14 mouse cellular contexts compared by ENCODE assay signal in genomic region chr1:119557641-119558395, GRCm38 (mm10). TPM values are rescaled to one million over a fixed set of nuclear protein-coding genes. Genes with fewer than 3 reads are reported as not detected.
DNase-seq lines count a peak whose midpoint lies in the region; ATAC-seq and TF ChIP-seq lines count a peak whose summit lies in the region.
"Had no signal": no experiment of that assay in that cellular context is flagged by ENCODE, and none has a peak within 500 bp of the region (broad histone marks: within the 10 kb centered on the region; RNA-seq: fewer than 3 reads in every experiment).

No protein-coding gene starts in this region.

- DNase-seq in heart, adult 8-10 months (ENCODE audit: low spot score), result peak; percentile 16
- DNase-seq in heart, postnatal 4 days, result no peak
- DNase-seq in liver, adult 2 months (ENCODE audit: extremely low read depth, low read depth, low spot score), result peak; percentile 94
- no peak for DNase-seq in liver, embryonic 11.5 days (ENCODE audit: low spot score)
- peak; percentile 27 for DNase-seq in NIH3T3 (ENCODE audit: low read depth)
- DNase-seq in midbrain, postnatal 0 days (ENCODE audit: low spot score), result no peak
- DNase-seq: cerebellum, adult 11-12 months; gastrocnemius, postnatal 36 days; kidney, adult 18-20 months; lung, embryonic 14.5 days had no signal

- H3K9ac ChIP-seq in liver, adult 2 months (ENCODE audit: low read depth, low read length), result no peak overlapping the region
- H3K9ac ChIP-seq in liver, embryonic 11.5 days (ENCODE audit: low read depth, low read length), result no peak overlapping the region
- H3K9ac ChIP-seq in midbrain, postnatal 0 days (replicated peaks; ENCODE audit: low read length, poor library complexity, severe bottlenecking), result no peak overlapping the region
- H3K9ac ChIP-seq: embryonic facial prominence, embryonic 12.5 days; forebrain, embryonic 12.5 days; lung, embryonic 14.5 days; midbrain, embryonic 12.5 days had no signal

- no peaks in the 10 kb centered on the region for H3K79me2 ChIP-seq in liver, adult 2 months (ENCODE audit: control insufficient read depth, insufficient read depth, low read length)

- TF ChIP-seq POLR2A in liver, adult 2 months (IDR thresholded peaks at IDR 0.05; ENCODE audit: extremely low read depth, insufficient read depth, low read length), result no peak
- TF ChIP-seq POLR2A in cortical plate, adult 2 months (IDR thresholded peaks at IDR 0.05; ENCODE audit: extremely low read depth, insufficient read depth, low read length), result no peak

- no peak overlapping the region for H3K4me3 ChIP-seq in liver, adult 2 months (ENCODE audit: insufficient read depth, low read depth, low read length)
- no peak overlapping the region for H3K4me3 ChIP-seq in liver, embryonic 11.5 days (ENCODE audit: low read depth, low read length)
- H3K4me3 ChIP-seq in cortical plate, adult 2 months (ENCODE audit: insufficient read depth, low read length), result no peak overlapping the region
- H3K4me3 ChIP-seq in midbrain, postnatal 0 days (ENCODE audit: low read depth, low read length), result no peak overlapping the region
- H3K4me3 ChIP-seq: embryonic facial prominence, embryonic 12.5 days; forebrain, embryonic 12.5 days; midbrain, embryonic 12.5 days had no signal

- 27% methylated on average over 4 of the region's 4 CpGs for WGBS in liver, adult 2 months
- WGBS in liver, embryonic 11.5 days, result 85% methylated on average over 4 of the region's 4 CpGs
- 60% methylated on average over 4 of the region's 4 CpGs for WGBS in midbrain, postnatal 0 days

- no peak overlapping the region for H3K4me2 ChIP-seq in liver, embryonic 11.5 days
- H3K4me2 ChIP-seq in midbrain, postnatal 0 days (ENCODE audit: low read depth, low read length, poor library complexity, severe bottlenecking), result no peak overlapping the region
- H3K4me2 ChIP-seq: embryonic facial prominence, embryonic 12.5 days; forebrain, embryonic 12.5 days; lung, embryonic 14.5 days; midbrain, embryonic 12.5 days had no signal

- no peaks in the 10 kb centered on the region for H3K27me3 ChIP-seq in liver, adult 2 months (ENCODE audit: control insufficient read depth, insufficient read depth, low read length)
- no peaks in the 10 kb centered on the region for H3K27me3 ChIP-seq in liver, embryonic 11.5 days (replicated peaks; ENCODE audit: control insufficient read depth, insufficient read depth, low read length)
- no peaks in the 10 kb centered on the region for H3K27me3 ChIP-seq in midbrain, postnatal 0 days (ENCODE audit: insufficient read depth, low read length)
- H3K27me3 ChIP-seq: embryonic facial prominence, embryonic 12.5 days; forebrain, embryonic 12.5 days; midbrain, embryonic 12.5 days had no signal

- H3K9me3 ChIP-seq in liver, embryonic 11.5 days (ENCODE audit: control insufficient read depth, low read length), result no peaks in the 10 kb centered on the region
- H3K9me3 ChIP-seq in midbrain, postnatal 0 days (ENCODE audit: low read length), result no peaks in the 10 kb centered on the region
- H3K9me3 ChIP-seq: embryonic facial prominence, embryonic 12.5 days had no signal

- ATAC-seq in liver, embryonic 11.5 days (replicated peaks; ENCODE audit: low FRiP score), result no peak
- ATAC-seq in midbrain, postnatal 0 days (ENCODE audit: low FRiP score), result no peak

- peak overlapping the region; percentile 91 for H3K27ac ChIP-seq in liver, adult 2 months (replicated peaks; ENCODE audit: insufficient read depth, low read depth, low read length)
- no peak overlapping the region for H3K27ac ChIP-seq in liver, embryonic 11.5 days (ENCODE audit: low read depth, low read length)
- peak overlapping the region; percentile 84 for H3K27ac ChIP-seq in cortical plate, adult 2 months (ENCODE audit: insufficient read depth, low read length)
- no peak overlapping the region for H3K27ac ChIP-seq in midbrain, postnatal 0 days (ENCODE audit: low read depth, low read length)
- H3K27ac ChIP-seq: embryonic facial prominence, embryonic 12.5 days; forebrain, embryonic 12.5 days; midbrain, embryonic 12.5 days had no signal

- H3K36me3 ChIP-seq in liver, adult 2 months (ENCODE audit: control insufficient read depth, insufficient read depth, low read length), result no peaks in the 10 kb centered on the region
- 0 out of 2 replicates have a peak, but pooled peaks cover 2% of the 10 kb centered on the region for H3K36me3 ChIP-seq in liver, embryonic 11.5 days (ENCODE audit: control insufficient read depth, insufficient read depth, low read length)
- H3K36me3 ChIP-seq in midbrain, postnatal 0 days (ENCODE audit: insufficient read depth, low read length), result peaks cover 4% of the 10 kb centered on the region; the same call in 1 of the 2 replicates
- H3K36me3 ChIP-seq: embryonic facial prominence, embryonic 12.5 days had no signal

- peaks cover 12% of the 10 kb centered on the region for H3K4me1 ChIP-seq in liver, adult 2 months (ENCODE audit: control insufficient read depth, insufficient read depth, low read length)
- no peaks in the 10 kb centered on the region for H3K4me1 ChIP-seq in liver, embryonic 11.5 days (replicated peaks; ENCODE audit: control insufficient read depth, insufficient read depth, low read length)
- peaks cover 4% of the 10 kb centered on the region; the same call in 1 of the 2 replicates for H3K4me1 ChIP-seq in cortical plate, adult 2 months (ENCODE audit: control insufficient read depth, insufficient read depth, low read length)
- no peaks in the 10 kb centered on the region for H3K4me1 ChIP-seq in midbrain, postnatal 0 days (ENCODE audit: insufficient read depth, low read length)
- H3K4me1 ChIP-seq: embryonic facial prominence, embryonic 12.5 days; forebrain, embryonic 12.5 days; midbrain, embryonic 12.5 days had no signal

- no peak for TF ChIP-seq CTCF in liver, adult 2 months (IDR thresholded peaks at IDR 0.05; ENCODE audit: low read depth, low read length)
- no peak for TF ChIP-seq CTCF in cortical plate, adult 2 months (IDR thresholded peaks at IDR 0.05; ENCODE audit: extremely low read depth, insufficient read depth, low read length)
- no peak for TF ChIP-seq CTCF in midbrain, postnatal 0 days (IDR thresholded peaks at IDR 0.05)

RNA-seq across cellular contexts. Expression of gene Tmem185b, which starts 31.9 kb away (rescaled TPM):
- 10 to 100 TPM; 11.5 to 13.9 (median 11.8) TPM for total RNA-seq in heart, adult 8-10 months (2022)
- total RNA-seq in heart, postnatal 4 days (2021), result 10 to 100 TPM; 20.2 to 20.6 TPM
- total RNA-seq in liver, adult 2 months (2014; rRNA removed), result 6.6 and 7.4 TPM in 2 replicates
- polyA plus RNA-seq in liver, adult 2 months (2012; rRNA removed), result 12.6 and 14.2 TPM in 2 replicates
- polyA plus RNA-seq in liver, embryonic 11.5 days (2014; fragmentation: Nextera tagmentation; extraction: Ambion mirVana), result 17.6 and 21.7 TPM in 2 replicates
- 10.7 and 11.0 TPM in 2 replicates for polyA plus RNA-seq in cortical plate, adult 2 months (2012; rRNA removed)
- 20.9 and 22.7 TPM in 2 replicates for total RNA-seq in midbrain, postnatal 0 days (2014; rRNA removed)
- 12.6 and 13.8 TPM in 2 replicates for polyA plus RNA-seq in midbrain, postnatal 0 days (2015; fragmentation: Nextera tagmentation; extraction: Ambion mirVana)

RNA-seq across cellular contexts. Expression of gene Ralb, which starts 53.2 kb away (rescaled TPM):
- 10 to 100 TPM; 22.7 to 29.9 (median 27.2) TPM for total RNA-seq in heart, adult 8-10 months (2022)
- 10 to 100 TPM; 59.2 to 62.2 TPM for total RNA-seq in heart, postnatal 4 days (2021)
- 12.8 and 14.8 TPM in 2 replicates for total RNA-seq in liver, adult 2 months (2014; rRNA removed)
- 9.0 and 9.3 TPM in 2 replicates for polyA plus RNA-seq in liver, adult 2 months (2012; rRNA removed)
- 92.1 and 96.8 TPM in 2 replicates for polyA plus RNA-seq in liver, embryonic 11.5 days (2014; fragmentation: Nextera tagmentation; extraction: Ambion mirVana)
- polyA plus RNA-seq in cortical plate, adult 2 months (2012; rRNA removed), result 20.8 and 21.1 TPM in 2 replicates
- total RNA-seq in midbrain, postnatal 0 days (2014; rRNA removed), result 38.1 and 41.9 TPM in 2 replicates
- 63.2 and 65.1 TPM in 2 replicates for polyA plus RNA-seq in midbrain, postnatal 0 days (2015; fragmentation: Nextera tagmentation; extraction: Ambion mirVana)

Comparison
In these comparisons a context has a peak if more than half of its experiments do, and no peak if none do; other contexts are left out.
1. DNase-seq: peak in heart, adult 8-10 months (single experiment), liver, adult 2 months (single experiment) and NIH3T3 (single experiment); none in heart, postnatal 4 days (single experiment), liver, embryonic 11.5 days (single experiment) and midbrain, postnatal 0 days (single experiment).
2. H3K27ac ChIP-seq: peak in liver, adult 2 months (single experiment) and cortical plate, adult 2 months (single experiment); none in liver, embryonic 11.5 days (single experiment) and midbrain, postnatal 0 days (single experiment).